Comparison of ENCODE assay signal across 24 mouse cellular contexts in the genomic region with DNA sequence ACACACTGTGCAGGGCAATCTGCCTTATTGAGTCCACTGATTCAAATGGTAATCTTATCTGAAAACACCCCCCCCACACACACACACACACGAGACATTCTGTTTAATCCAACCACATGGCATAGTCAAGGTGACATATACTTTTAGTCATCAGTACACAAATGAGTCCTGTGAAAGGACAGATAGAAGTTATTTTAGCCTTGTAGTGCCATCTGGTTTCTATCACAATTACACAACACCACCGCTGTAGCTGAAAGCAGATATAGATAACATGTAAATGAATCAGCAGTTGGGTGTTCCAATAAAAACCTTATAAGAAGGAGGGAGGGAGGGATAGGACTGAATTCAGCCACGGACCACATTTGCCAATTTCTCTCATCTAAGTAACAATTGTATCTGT.
DNase-seq lines count a peak whose midpoint lies in the region; ATAC-seq and TF ChIP-seq lines count a peak whose summit lies in the region.
"Had no signal": no experiment of that assay in that cellular context is flagged by ENCODE, and none has a peak within 500 bp of the region (broad histone marks: within the 10 kb centered on the region; RNA-seq: fewer than 3 reads in every experiment).

No protein-coding gene starts in this region.

- H3K9me3 ChIP-seq in heart, embryonic 13.5 days: no peaks in the 10 kb centered on the region
- H3K9me3 ChIP-seq: embryonic facial prominence, embryonic 15.5 days; hindbrain, embryonic 10.5 days; intestine, embryonic 15.5 days; limb, embryonic 13.5 days; liver, embryonic 12.5 days; midbrain, embryonic 13.5 days had no signal

- no peak overlapping the region for H3K9ac ChIP-seq in heart, embryonic 13.5 days
- H3K9ac ChIP-seq: embryonic facial prominence, embryonic 15.5 days; intestine, embryonic 15.5 days; limb, embryonic 13.5 days; liver, embryonic 12.5 days; midbrain, embryonic 13.5 days had no signal

- no peak for TF ChIP-seq POLR2A in cortical plate, adult 2 months (IDR thresholded peaks at IDR 0.05; ENCODE audit: extremely low read depth, insufficient read depth, low read length)

- 13% methylated on average over 3 of the region's 3 CpGs for WGBS in heart, embryonic 13.5 days

- peaks cover 24% of the 10 kb centered on the region for H3K4me1 ChIP-seq in heart, embryonic 13.5 days
- peaks cover 7% of the 10 kb centered on the region for H3K4me1 ChIP-seq in cortical plate, adult 2 months (ENCODE audit: control insufficient read depth, insufficient read depth, low read length)
- H3K4me1 ChIP-seq: embryonic facial prominence, embryonic 15.5 days; hindbrain, embryonic 10.5 days; intestine, embryonic 15.5 days; limb, embryonic 13.5 days; liver, embryonic 12.5 days had no signal

- no peak for DNase-seq in heart, postnatal 36 days
- peak; percentile 37 for DNase-seq in layer of hippocampus, adult 9-11 months
- no peak for DNase-seq in layer of hippocampus, adult 9-10 months (ENCODE audit: low spot score)
- DNase-seq in NIH3T3 (ENCODE audit: low read depth): peak; percentile 80
- DNase-seq in urinary bladder, postnatal 25 days (ENCODE audit: low spot score): no peak
- DNase-seq: adrenal gland, postnatal 25 days; cerebellum, adult 9-10 months; gastrocnemius, postnatal 25 days; heart, adult 2 months; kidney, adult 8-10 months; kidney, postnatal 14 days; lung, adult 18-20 months; thymus, adult 2 months had no signal

- H3K36me3 ChIP-seq in heart, embryonic 13.5 days: no peaks in the 10 kb centered on the region
- H3K36me3 ChIP-seq: embryonic facial prominence, embryonic 15.5 days; hindbrain, embryonic 10.5 days; intestine, embryonic 15.5 days; limb, embryonic 13.5 days; liver, embryonic 12.5 days; midbrain, embryonic 13.5 days had no signal

- intact Hi-C loops in heart, postnatal 36 days (cut with DNase I): no loop called here

- peak; percentile 46; the same call in 1 of the 2 replicates for ATAC-seq in heart, embryonic 13.5 days (ENCODE audit: extremely low read depth, insufficient number of reproducible peaks, low FRiP score, low TSS enrichment)
- ATAC-seq: hindbrain, embryonic 16.5 days; intestine, embryonic 15.5 days; liver, embryonic 12.5 days; midbrain, embryonic 13.5 days had no signal

- TF ChIP-seq CTCF in cortical plate, adult 2 months (IDR thresholded peaks at IDR 0.05; ENCODE audit: extremely low read depth, insufficient read depth, low read length): no peak

- H3K4me3 ChIP-seq in heart, embryonic 13.5 days: no peak overlapping the region
- no peak overlapping the region for H3K4me3 ChIP-seq in cortical plate, adult 2 months (ENCODE audit: insufficient read depth, low read length)
- H3K4me3 ChIP-seq: embryonic facial prominence, embryonic 15.5 days; heart, adult 2 months; hindbrain, embryonic 10.5 days; intestine, embryonic 15.5 days; layer of hippocampus, adult 2 months; limb, embryonic 13.5 days; liver, embryonic 12.5 days; megakaryocyte, embryonic 14.5 days; midbrain, embryonic 13.5 days had no signal

- no peaks in the 10 kb centered on the region for H3K27me3 ChIP-seq in heart, embryonic 13.5 days (replicated peaks)
- H3K27me3 ChIP-seq: embryonic facial prominence, embryonic 15.5 days; intestine, embryonic 15.5 days; limb, embryonic 13.5 days; liver, embryonic 12.5 days; megakaryocyte, embryonic 14.5 days; midbrain, embryonic 13.5 days had no signal

- H3K4me2 ChIP-seq in heart, embryonic 13.5 days: no peak overlapping the region; the same call in 1 of the 2 replicates
- H3K4me2 ChIP-seq: embryonic facial prominence, embryonic 15.5 days; intestine, embryonic 15.5 days; limb, embryonic 13.5 days; liver, embryonic 12.5 days; midbrain, embryonic 13.5 days had no signal

- H3K27ac ChIP-seq in heart, embryonic 13.5 days (replicated peaks): peak overlapping the region; percentile 70
- peak overlapping the region; percentile 35; the same call in 1 of the 2 replicates for H3K27ac ChIP-seq in cortical plate, adult 2 months (ENCODE audit: insufficient read depth, low read length)
- H3K27ac ChIP-seq: embryonic facial prominence, embryonic 15.5 days; heart, adult 2 months; hindbrain, embryonic 10.5 days; intestine, embryonic 15.5 days; limb, embryonic 13.5 days; liver, embryonic 12.5 days; midbrain, embryonic 13.5 days had no signal

Comparison
In these comparisons a context has a peak if more than half of its experiments do, and no peak if none do; other contexts are left out.
1. DNase-seq: peak in layer of hippocampus, adult 9-11 months (single experiment) and NIH3T3 (single experiment); none in heart, postnatal 36 days (0 of 2), layer of hippocampus, adult 9-10 months (single experiment) and urinary bladder, postnatal 25 days (single experiment).